18 mouse cellular contexts compared by ENCODE assay signal in the genomic region with DNA sequence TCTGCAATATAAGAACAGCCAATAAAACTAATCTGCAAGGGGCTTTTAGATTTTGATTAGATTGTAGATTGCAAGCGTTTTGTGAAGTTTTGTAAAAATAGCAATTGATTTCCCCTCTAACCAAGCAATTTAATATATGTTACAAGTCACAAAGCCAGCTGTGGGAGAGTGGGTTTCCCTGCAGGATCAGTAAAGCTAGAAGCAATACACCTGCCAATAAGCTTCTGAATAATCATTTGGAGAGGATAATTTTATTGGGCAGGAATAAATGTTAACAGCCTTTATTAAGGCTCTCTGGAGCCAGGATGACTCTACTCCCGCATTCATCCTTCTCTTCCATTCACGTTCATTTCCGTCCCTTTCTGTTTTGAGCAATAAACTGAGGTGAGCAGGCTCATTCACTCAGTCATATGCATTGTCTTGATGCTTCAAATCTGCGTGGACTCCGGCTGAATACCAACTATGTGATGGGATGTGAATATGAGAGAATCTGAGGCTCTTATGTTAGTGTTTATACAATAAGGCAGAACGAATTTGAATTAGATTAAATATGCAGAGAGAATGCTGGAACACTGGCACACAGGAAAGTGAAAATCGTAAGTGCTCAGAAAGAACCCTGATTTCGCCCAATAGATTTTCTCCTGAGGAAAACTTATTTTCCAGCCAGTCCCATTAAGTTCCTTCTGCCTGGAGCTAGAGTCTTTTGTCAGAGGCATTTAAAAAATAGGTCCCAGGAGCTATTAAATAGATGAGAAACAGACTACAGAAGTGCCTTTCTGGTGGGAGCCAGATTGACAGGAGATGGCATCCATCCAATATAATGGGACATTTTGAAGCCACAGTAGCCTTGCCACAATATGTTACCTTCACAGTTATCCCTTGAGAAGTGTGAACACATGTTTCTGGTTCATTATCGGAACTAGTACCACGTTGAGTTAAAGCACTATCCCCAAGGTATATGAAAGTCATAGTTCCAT.
DNase-seq lines count a peak whose midpoint lies in the region; ATAC-seq and TF ChIP-seq lines count a peak whose summit lies in the region.
"Had no signal": no experiment of that assay in that cellular context is flagged by ENCODE, and none has a peak within 500 bp of the region (broad histone marks: within the 10 kb centered on the region; RNA-seq: fewer than 3 reads in every experiment).

No protein-coding gene starts in this region.

- no peak for DNase-seq in limb, embryonic 14.5 days (ENCODE audit: low spot score)
- no peak for DNase-seq in limb, embryonic 10.5 days (ENCODE audit: low spot score)
- DNase-seq in forebrain, embryonic 14.5 days (ENCODE audit: low spot score): peak; percentile 48
- DNase-seq in gastrocnemius, adult 2 months: no peak
- DNase-seq in c-Kit-positive CD71-positive TER-119-positive erythroid progenitor cells, embryonic 14.5 days (ENCODE audit: low spot score): no peak
- DNase-seq: adrenal gland, postnatal 25 days; cerebellum, adult 9-11 months; embryo, embryonic 11 days; heart, postnatal 4 days; liver; lung, adult 18-20 months; right cerebral cortex, adult 18-20 months had no signal

- TF ChIP-seq POLR2A in limb, embryonic 14.5 days (IDR thresholded peaks at IDR 0.05; ENCODE audit: borderline replicate concordance, extremely low read depth, insufficient read depth, insufficient read length): no peak

- H3K27me3 ChIP-seq in limb, embryonic 14.5 days (ENCODE audit: control insufficient read depth, insufficient read depth, low read length): no peaks in the 10 kb centered on the region
- no peaks in the 10 kb centered on the region for H3K27me3 ChIP-seq in limb, embryonic 10.5 days (ENCODE audit: low read depth, poor library complexity, severe bottlenecking)
- H3K27me3 ChIP-seq in forebrain, embryonic 14.5 days (replicated peaks; ENCODE audit: control insufficient read depth, insufficient read depth, low read length): no peaks in the 10 kb centered on the region
- no peaks in the 10 kb centered on the region for H3K27me3 ChIP-seq in hindbrain, embryonic 13.5 days
- no peaks in the 10 kb centered on the region for H3K27me3 ChIP-seq in neural tube, embryonic 13.5 days
- H3K27me3 ChIP-seq: heart, embryonic 12.5 days; Patski had no signal

- no peak overlapping the region for H3K27ac ChIP-seq in limb, embryonic 14.5 days (replicated peaks; ENCODE audit: low read depth, low read length)
- H3K27ac ChIP-seq in limb, embryonic 10.5 days: no peak overlapping the region
- no peak overlapping the region for H3K27ac ChIP-seq in forebrain, embryonic 14.5 days (ENCODE audit: low read depth, low read length)
- peak overlapping the region; percentile 73 for H3K27ac ChIP-seq in hindbrain, embryonic 13.5 days
- peak overlapping the region; percentile 43; the same call in 1 of the 2 replicates for H3K27ac ChIP-seq in neural tube, embryonic 13.5 days (replicated peaks)
- no peak overlapping the region for H3K27ac ChIP-seq in gastrocnemius, adult 2 months
- H3K27ac ChIP-seq: macrophage had no signal

- no peak overlapping the region for H3K4me2 ChIP-seq in limb, embryonic 14.5 days (replicated peaks; ENCODE audit: low read depth, low read length, severe bottlenecking)
- no peak overlapping the region for H3K4me2 ChIP-seq in forebrain, embryonic 14.5 days (ENCODE audit: low read length)
- H3K4me2 ChIP-seq in hindbrain, embryonic 13.5 days: peak overlapping the region; percentile 22; the same call in 1 of the 2 replicates
- peak overlapping the region; percentile 30 for H3K4me2 ChIP-seq in neural tube, embryonic 13.5 days
- H3K4me2 ChIP-seq: heart, embryonic 12.5 days had no signal

- intact Hi-C loops in gastrocnemius, adult 2 months (cut with DNase I): no loop called here

- no peak overlapping the region for H3K4me3 ChIP-seq in limb, embryonic 14.5 days (replicated peaks; ENCODE audit: low read length)
- H3K4me3 ChIP-seq in limb, embryonic 10.5 days: no peak overlapping the region
- no peak overlapping the region for H3K4me3 ChIP-seq in forebrain, embryonic 14.5 days (ENCODE audit: low read depth, low read length)
- no peak overlapping the region for H3K4me3 ChIP-seq in hindbrain, embryonic 13.5 days
- H3K4me3 ChIP-seq in neural tube, embryonic 13.5 days: no peak overlapping the region
- H3K4me3 ChIP-seq in gastrocnemius, adult 2 months: no peak overlapping the region
- H3K4me3 ChIP-seq: heart, embryonic 12.5 days had no signal

- TF ChIP-seq CTCF in gastrocnemius, adult 2 months (IDR thresholded peaks at IDR 0.05): no peak

- 0 out of 2 replicates have a peak, but pooled peaks have one; percentile 23 for ATAC-seq in limb, embryonic 14.5 days (ENCODE audit: low FRiP score, low read depth)
- peak; percentile 50; the same call in 1 of the 2 replicates for ATAC-seq in forebrain, embryonic 14.5 days
- ATAC-seq in hindbrain, embryonic 13.5 days (ENCODE audit: low FRiP score): peak; percentile 65; the same call in 1 of the 2 replicates
- ATAC-seq in neural tube, embryonic 13.5 days (ENCODE audit: low read depth): peak; percentile 69
- ATAC-seq: intestine, postnatal 0 days; Patski had no signal

- H3K9ac ChIP-seq in limb, embryonic 14.5 days (ENCODE audit: low read depth, low read length, severe bottlenecking): no peak overlapping the region
- H3K9ac ChIP-seq in forebrain, embryonic 14.5 days (ENCODE audit: low read length): no peak overlapping the region
- no peak overlapping the region for H3K9ac ChIP-seq in hindbrain, embryonic 13.5 days
- no peak overlapping the region for H3K9ac ChIP-seq in neural tube, embryonic 13.5 days
- H3K9ac ChIP-seq: heart, embryonic 12.5 days had no signal

- no peaks in the 10 kb centered on the region for H3K9me3 ChIP-seq in limb, embryonic 14.5 days (ENCODE audit: control insufficient read depth, low read length)
- H3K9me3 ChIP-seq in limb, embryonic 10.5 days (replicated peaks): no peaks in the 10 kb centered on the region
- no peaks in the 10 kb centered on the region for H3K9me3 ChIP-seq in forebrain, embryonic 14.5 days (replicated peaks; ENCODE audit: control insufficient read depth, low read length)
- H3K9me3 ChIP-seq in hindbrain, embryonic 13.5 days: no peaks in the 10 kb centered on the region
- H3K9me3 ChIP-seq in neural tube, embryonic 13.5 days: no peaks in the 10 kb centered on the region
- H3K9me3 ChIP-seq: heart, embryonic 12.5 days had no signal

- WGBS in limb, embryonic 14.5 days: 51% methylated on average over 11 of the region's 11 CpGs
- WGBS in limb, embryonic 10.5 days: 80% methylated on average over 11 of the region's 11 CpGs
- WGBS in forebrain, embryonic 14.5 days: 65% methylated on average over 11 of the region's 11 CpGs
- WGBS in hindbrain, embryonic 13.5 days: 56% methylated on average over 11 of the region's 11 CpGs
- 38% methylated on average over 11 of the region's 11 CpGs for WGBS in neural tube, embryonic 13.5 days

- no peaks in the 10 kb centered on the region for H3K4me1 ChIP-seq in limb, embryonic 14.5 days (ENCODE audit: control insufficient read depth, insufficient read depth, low read length)
- no peaks in the 10 kb centered on the region for H3K4me1 ChIP-seq in limb, embryonic 10.5 days
- H3K4me1 ChIP-seq in forebrain, embryonic 14.5 days (ENCODE audit: control insufficient read depth, insufficient read depth, low read length): no peaks in the 10 kb centered on the region; the same call in 1 of the 2 replicates
- H3K4me1 ChIP-seq in hindbrain, embryonic 13.5 days (replicated peaks): peaks cover 8% of the 10 kb centered on the region; the same call in 1 of the 2 replicates
- peaks cover 13% of the 10 kb centered on the region; the same call in 1 of the 2 replicates for H3K4me1 ChIP-seq in neural tube, embryonic 13.5 days (replicated peaks)
- H3K4me1 ChIP-seq: heart, embryonic 12.5 days had no signal

- H3K36me3 ChIP-seq in limb, embryonic 14.5 days (ENCODE audit: control insufficient read depth, insufficient read depth, low read length): no peaks in the 10 kb centered on the region
- H3K36me3 ChIP-seq in limb, embryonic 10.5 days: no peaks in the 10 kb centered on the region
- no peaks in the 10 kb centered on the region for H3K36me3 ChIP-seq in forebrain, embryonic 14.5 days (ENCODE audit: control insufficient read depth, insufficient read depth, low read length)
- no peaks in the 10 kb centered on the region for H3K36me3 ChIP-seq in hindbrain, embryonic 13.5 days
- H3K36me3 ChIP-seq in neural tube, embryonic 13.5 days: no peaks in the 10 kb centered on the region
- H3K36me3 ChIP-seq: heart, embryonic 12.5 days had no signal

Comparison
In these comparisons a context has a peak if more than half of its experiments do, and no peak if none do; other contexts are left out.
1. H3K27ac ChIP-seq: peak in hindbrain, embryonic 13.5 days (single experiment) and neural tube, embryonic 13.5 days (single experiment); none in limb, embryonic 14.5 days (single experiment), limb, embryonic 10.5 days (single experiment), forebrain, embryonic 14.5 days (single experiment) and gastrocnemius, adult 2 months (single experiment).
2. H3K4me2 ChIP-seq: peak in hindbrain, embryonic 13.5 days (single experiment) and neural tube, embryonic 13.5 days (single experiment); none in limb, embryonic 14.5 days (single experiment) and forebrain, embryonic 14.5 days (single experiment).
3. Peak in every context shown above with its lines, with median percentiles within 50 percentile points of each other: ATAC-seq.